Mouse (Mus musculus) midbrain, embryonic 14.5 days (tissue): Measurements from ENCODE around the gene Cdkal1. TPM values are rescaled to one million over a fixed set of nuclear protein-coding genes. Genes with fewer than 3 reads are reported as not detected.

Source experiments
- ATAC-seq: fragments of 200-750 bp; cut with Nextera tagmentation; 2 replicates; pipeline ENCODE4 v1.8.0; 2017; ENCODE audit warnings: moderate number of reproducible peaks, moderate library complexity; ENCODE audit not compliant: low FRiP score, low TSS enrichment
- DNase-seq: peaks from one replicate; pipeline ENCODE4 v3.0.0-alpha.2; 2015
- H3K27ac ChIP-seq: fragments of 300-500 bp; sonication (generic); replicated peaks from 2 replicates; pipeline ENCODE4 v1.5.1; 2014; ENCODE audit warnings: mild to moderate bottlenecking, low read depth, low read length, moderate library complexity
- H3K27me3 ChIP-seq: fragments of 300-500 bp; sonication (generic); 2 replicates; pipeline ENCODE4 v1.6.1; 2014; ENCODE audit warnings: low read length, control low read depth, mixed read lengths; ENCODE audit not compliant: control insufficient read depth, insufficient read depth
- H3K36me3 ChIP-seq: fragments of 300-500 bp; sonication (generic); 2 replicates; pipeline ENCODE4 v1.6.1; 2014; ENCODE audit warnings: low read length, control low read depth; ENCODE audit not compliant: control insufficient read depth, insufficient read depth
- H3K4me1 ChIP-seq: fragments of 300-500 bp; sonication (generic); 2 replicates; pipeline ENCODE4 v1.6.1; 2014; ENCODE audit warnings: mild to moderate bottlenecking, antibody characterized with exemption, low read length, control low read depth; ENCODE audit not compliant: control insufficient read depth, insufficient read depth
- H3K4me2 ChIP-seq: fragments of 300-500 bp; sonication (generic); 2 replicates; pipeline ENCODE4 v1.6.1; 2014; ENCODE audit warnings: mild to moderate bottlenecking, low read length, moderate library complexity
- H3K4me3 ChIP-seq: fragments of 300-500 bp; sonication (generic); replicated peaks from 2 replicates; pipeline ENCODE4 v1.5.1; 2014; ENCODE audit warnings: low read depth, low read length
- H3K9ac ChIP-seq: fragments of 300-500 bp; sonication (generic); replicated peaks from 2 replicates; pipeline ENCODE4 v1.6.1; 2014; ENCODE audit warnings: mild to moderate bottlenecking, low read length, moderate library complexity
- H3K9me3 ChIP-seq: fragments of 300-500 bp; sonication (generic); 2 replicates; pipeline ENCODE4 v1.6.1; 2016; ENCODE audit warnings: low read length, control low read depth, mixed read lengths; ENCODE audit not compliant: control insufficient read depth
- WGBS: fragments of 180-500 bp; shearing (Covaris S2); extraction: QIAGEN DNeasy Blood & Tissue Kit; methylation state at CpG from one replicate; pipeline ENCODE4 v1.1.7; 2014; 5-methylcytosine and 5-hydroxymethylcytosine counted together
- polyA plus RNA-seq: library from polyadenylated mRNA; unstranded; fragments of >200 nt; fragmentation: Nextera tagmentation; extraction: Ambion mirVana; gene quantifications from 2 replicates; pipeline ENCODE4 v1.2.1, GENCODE M21; 2014

Cdkal1 gene
- polyA plus RNA-seq, 1 experiment from 2014 or later = 23.5 TPM

DNA sequence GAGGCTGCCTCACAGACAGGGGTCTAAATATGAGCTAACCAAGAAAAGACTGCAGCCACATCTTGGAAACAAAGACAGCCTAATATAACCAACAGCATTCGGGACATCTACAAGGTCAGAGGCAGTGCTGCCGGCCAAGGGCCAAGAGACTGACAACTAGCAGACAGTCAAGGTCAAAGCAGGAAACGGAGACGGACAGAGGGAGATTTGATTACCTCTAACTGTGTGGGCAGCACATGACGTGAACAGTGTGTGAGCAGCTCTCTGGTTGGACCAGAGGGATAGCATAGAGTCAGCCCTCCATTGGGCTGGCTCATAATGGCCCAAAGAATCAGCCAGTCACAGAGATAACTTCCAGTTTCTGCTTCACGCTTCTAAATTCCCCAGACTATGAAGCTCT is 655.8 kb downstream of the Cdkal1 start:
- Histone ChIP-seq H3K4me2 (no peak overlapping the region), H3K27me3 (no peaks in the 10 kb centered on the region), H3K4me3 (no peak overlapping the region), H3K4me1 (peaks cover 21% of the 10 kb centered on the region), H3K36me3 (no peaks in the 10 kb centered on the region), H3K27ac (0 out of 2 replicates have a peak overlapping the region, but pooled peaks have one; percentile 3), H3K9me3 (no peaks in the 10 kb centered on the region), H3K9ac (no peak overlapping the region)
- ATAC-seq (no peak), DNase-seq (no peak)
- WGBS = 61% methylated on average over 6 of the region's 6 CpGs

DNA sequence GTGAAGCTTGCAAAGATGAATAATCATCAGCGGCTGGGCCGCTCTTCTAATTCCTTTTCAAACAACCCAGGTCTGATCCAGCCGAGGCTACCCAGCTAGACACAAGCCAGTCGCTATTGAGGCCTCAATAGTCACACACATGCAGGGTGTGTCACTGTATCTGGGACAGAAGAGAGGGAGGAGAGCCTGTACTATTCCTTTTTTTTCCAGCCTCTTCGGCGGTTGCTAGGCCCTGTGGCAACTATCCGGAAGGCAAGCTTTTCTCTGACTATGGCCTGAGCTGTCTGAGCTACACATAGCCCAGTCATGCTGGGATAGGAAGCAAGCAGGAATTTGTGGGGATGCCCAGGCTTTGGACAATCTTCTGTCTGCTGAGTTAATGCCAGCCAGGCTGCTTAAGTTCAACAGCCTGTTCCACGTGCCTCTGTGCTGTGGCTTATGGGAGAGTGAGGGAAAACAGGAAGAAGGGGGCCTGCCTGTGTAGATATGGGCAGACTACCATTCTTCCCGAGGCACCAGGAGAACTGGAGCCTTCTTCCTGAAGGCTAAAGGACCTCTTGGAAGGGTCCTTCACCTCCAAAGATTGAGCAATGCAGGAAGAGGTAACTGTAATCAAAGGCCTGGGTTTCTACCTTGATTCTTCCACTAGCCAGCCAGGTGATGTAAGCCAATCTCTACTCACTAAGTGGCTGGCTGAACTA is 658.5 kb downstream of the Cdkal1 start:
- H3K27ac ChIP-seq = peak overlapping the region; percentile 73
- no peak overlapping the region for H3K4me2 ChIP-seq
- DNase-seq (peak; percentile 53), ATAC-seq (peak; percentile 34; the same call in 1 of the 2 replicates)
- H3K9me3 ChIP-seq = no peaks in the 10 kb centered on the region
- no peaks in the 10 kb centered on the region for H3K27me3 ChIP-seq
- peaks cover 23% of the 10 kb centered on the region for H3K4me1 ChIP-seq
- H3K36me3 ChIP-seq = no peaks in the 10 kb centered on the region
- no peak overlapping the region for H3K9ac ChIP-seq
- 10% methylated on average over 9 of the region's 9 CpGs for WGBS
- H3K4me3 ChIP-seq = no peak overlapping the region

DNA sequence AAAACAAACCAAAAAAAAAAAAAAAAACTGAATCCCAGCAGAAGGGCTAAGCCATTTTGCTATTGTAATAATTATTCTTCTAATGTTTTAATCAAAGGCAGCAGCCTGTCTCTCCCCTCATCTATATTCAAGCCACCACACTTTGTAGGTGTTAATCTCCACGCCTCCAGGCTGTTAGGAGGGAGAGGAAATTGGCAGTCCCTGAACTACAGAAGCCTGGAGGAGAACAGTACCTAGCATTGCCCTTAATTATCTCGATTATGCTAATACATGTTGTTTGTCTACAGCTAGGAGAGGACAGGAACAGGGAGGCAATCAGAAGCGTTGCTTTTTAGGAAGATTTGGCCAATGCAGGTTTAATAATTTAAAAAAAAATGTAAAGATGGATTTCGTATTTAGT is 659.8 kb downstream of the Cdkal1 start:
- WGBS = 20% methylated on average over 4 of the region's 4 CpGs
- no peaks in the 10 kb centered on the region for H3K27me3 ChIP-seq
- H3K4me2 ChIP-seq = peak overlapping the region; percentile 17; the same call in 1 of the 2 replicates
- peak overlapping the region; percentile 79 for H3K27ac ChIP-seq
- H3K9ac ChIP-seq = no peak overlapping the region
- H3K4me3 ChIP-seq = no peak overlapping the region
- peak; percentile 88 for ATAC-seq
- peaks cover 23% of the 10 kb centered on the region for H3K4me1 ChIP-seq
- peak; percentile 83 for DNase-seq
- no peaks in the 10 kb centered on the region for H3K36me3 ChIP-seq
- H3K9me3 ChIP-seq = no peaks in the 10 kb centered on the region

DNA sequence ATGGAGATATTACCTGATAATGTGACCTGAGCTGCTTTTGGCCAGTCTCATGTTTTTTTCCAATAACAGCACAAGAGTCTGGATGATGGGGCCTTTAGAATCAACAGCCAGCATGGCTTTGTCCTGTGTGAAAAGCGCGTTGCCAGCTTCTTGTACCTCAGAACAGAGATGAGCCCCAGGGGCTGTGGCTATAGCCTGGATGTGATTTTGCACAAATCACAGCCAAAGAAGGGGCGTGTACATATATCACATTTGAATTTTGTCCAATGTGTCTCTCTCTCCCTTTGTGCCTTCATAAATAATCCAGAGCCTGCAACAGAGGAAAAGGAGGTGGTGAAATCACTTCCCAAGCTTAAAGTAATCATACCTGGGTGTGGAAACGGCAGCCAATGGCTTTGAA is 660.5 kb downstream of the Cdkal1 start:
- peak; percentile 71 for DNase-seq
- ATAC-seq = peak; percentile 66; the same call in 1 of the 2 replicates
- H3K36me3 ChIP-seq = no peaks in the 10 kb centered on the region
- H3K27ac ChIP-seq = peak overlapping the region; percentile 79
- H3K4me3 ChIP-seq = no peak overlapping the region
- H3K4me1 ChIP-seq = peaks cover 23% of the 10 kb centered on the region
- H3K4me2 ChIP-seq = peak overlapping the region; percentile 11
- H3K27me3 ChIP-seq = no peaks in the 10 kb centered on the region
- WGBS = 23% methylated on average over 4 of the region's 4 CpGs
- H3K9ac ChIP-seq = no peak overlapping the region; the same call in 1 of the 2 replicates
- H3K9me3 ChIP-seq = no peaks in the 10 kb centered on the region

DNA sequence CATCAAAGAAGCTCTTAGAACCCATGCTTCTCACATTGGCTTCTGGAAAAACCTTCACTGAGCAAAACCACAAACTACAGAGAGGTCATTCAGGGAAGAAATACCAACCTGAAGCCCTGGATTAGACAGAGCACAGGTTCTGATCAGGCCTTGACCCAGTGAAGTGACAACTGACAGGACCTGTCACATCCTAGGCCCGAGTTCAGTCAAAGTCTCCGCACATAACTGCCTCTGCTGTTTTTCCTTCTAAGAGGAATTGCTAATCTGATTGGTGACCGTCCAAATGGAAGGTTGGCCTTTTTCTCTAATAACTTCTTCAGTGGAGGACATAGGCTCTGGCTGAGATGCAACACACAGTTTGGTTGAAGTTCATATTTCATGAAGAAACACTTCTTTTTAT is 662.8 kb downstream of the Cdkal1 start:
- no peak overlapping the region for H3K4me2 ChIP-seq
- H3K9me3 ChIP-seq = no peaks in the 10 kb centered on the region
- no peaks in the 10 kb centered on the region for H3K36me3 ChIP-seq
- H3K4me3 ChIP-seq = no peak overlapping the region
- no peaks in the 10 kb centered on the region for H3K27me3 ChIP-seq
- no peak overlapping the region for H3K27ac ChIP-seq
- WGBS = 93% methylated on average over 3 of the region's 3 CpGs
- DNase-seq = no peak
- ATAC-seq = no peak
- no peak overlapping the region for H3K9ac ChIP-seq
- H3K4me1 ChIP-seq = peaks cover 23% of the 10 kb centered on the region

DNA sequence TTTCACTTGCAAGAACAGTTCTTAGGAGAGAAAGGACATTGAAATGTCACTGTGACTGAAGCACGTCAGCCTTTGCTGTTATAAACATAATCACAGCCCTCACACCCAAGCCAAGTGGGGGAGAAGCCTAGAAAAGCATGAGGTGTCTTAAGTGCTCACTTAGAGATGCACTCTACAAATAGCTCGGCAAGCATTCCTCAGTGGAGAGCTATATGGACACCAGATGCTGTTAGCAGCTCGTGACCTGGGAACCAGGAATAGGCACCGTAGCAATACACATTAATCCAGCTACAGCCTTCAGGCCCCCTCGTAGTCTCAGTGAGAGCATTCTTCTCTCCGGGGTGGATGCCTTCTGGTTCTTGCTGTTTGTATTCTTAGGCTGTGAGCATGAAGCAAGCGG is 664.9 kb downstream of the Cdkal1 start:
- Histone ChIP-seq H3K27ac (no peak overlapping the region), H3K4me1 (peaks cover 9% of the 10 kb centered on the region), H3K4me3 (no peak overlapping the region), H3K9ac (no peak overlapping the region), H3K9me3 (no peaks in the 10 kb centered on the region), H3K36me3 (no peaks in the 10 kb centered on the region), H3K27me3 (no peaks in the 10 kb centered on the region), H3K4me2 (no peak overlapping the region)
- 86% methylated on average over 7 of the region's 7 CpGs for WGBS
- DNase-seq (no peak), ATAC-seq (no peak)

DNA sequence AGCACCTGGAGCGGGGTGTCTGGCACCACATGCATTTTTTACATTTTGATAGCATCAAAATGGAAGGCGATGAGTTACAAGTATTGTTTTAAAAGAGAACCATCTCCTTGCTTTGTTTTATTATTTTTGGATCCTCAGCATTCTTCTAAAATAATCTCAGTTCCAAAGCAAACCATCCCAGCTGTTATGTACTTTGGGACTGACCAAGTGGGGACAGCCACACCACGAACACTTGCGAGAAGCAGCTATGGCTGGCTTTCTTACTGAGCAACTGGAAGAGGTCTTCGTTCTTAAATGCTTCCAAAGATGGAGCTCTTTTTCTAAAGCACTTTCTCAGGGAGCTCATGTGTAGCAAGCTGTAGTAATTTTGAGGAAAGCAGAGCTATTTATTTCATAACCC is 668.7 kb downstream of the Cdkal1 start:
- 95% methylated on average over 5 of the region's 5 CpGs for WGBS

DNA sequence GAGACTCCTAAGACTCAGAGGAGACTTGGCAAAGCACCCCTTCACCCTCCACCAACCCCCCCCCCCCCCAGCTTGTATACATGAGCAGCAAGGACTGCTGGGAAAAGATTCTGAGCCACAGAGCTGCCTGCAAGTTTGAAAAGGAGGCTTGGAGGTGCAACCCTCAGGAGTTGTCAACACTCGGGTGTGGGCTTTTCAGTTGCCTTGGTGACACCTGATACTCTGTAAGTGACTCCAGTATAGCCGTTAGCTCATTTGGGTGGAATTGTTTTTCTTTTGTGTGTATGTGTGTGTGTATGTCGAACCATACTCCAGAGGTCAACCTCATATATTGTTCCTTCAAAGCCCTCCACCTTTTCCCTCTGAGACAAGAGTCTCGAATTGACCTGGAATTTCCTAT is 669.9 kb downstream of the Cdkal1 start:
- no peaks in the 10 kb centered on the region for H3K4me1 ChIP-seq
- no peak for ATAC-seq
- WGBS = 74% methylated on average over 4 of the region's 4 CpGs

More for the DNA sequence above, 668.7 kb downstream of the Cdkal1 start:
- Histone ChIP-seq H3K36me3 (no peaks in the 10 kb centered on the region), H3K4me2 (no peak overlapping the region), H3K4me1 (no peaks in the 10 kb centered on the region), H3K27ac (no peak overlapping the region), H3K9me3 (no peaks in the 10 kb centered on the region), H3K9ac (no peak overlapping the region), H3K4me3 (no peak overlapping the region), H3K27me3 (no peaks in the 10 kb centered on the region)
- no peak for DNase-seq
- no peak for ATAC-seq

DNA sequence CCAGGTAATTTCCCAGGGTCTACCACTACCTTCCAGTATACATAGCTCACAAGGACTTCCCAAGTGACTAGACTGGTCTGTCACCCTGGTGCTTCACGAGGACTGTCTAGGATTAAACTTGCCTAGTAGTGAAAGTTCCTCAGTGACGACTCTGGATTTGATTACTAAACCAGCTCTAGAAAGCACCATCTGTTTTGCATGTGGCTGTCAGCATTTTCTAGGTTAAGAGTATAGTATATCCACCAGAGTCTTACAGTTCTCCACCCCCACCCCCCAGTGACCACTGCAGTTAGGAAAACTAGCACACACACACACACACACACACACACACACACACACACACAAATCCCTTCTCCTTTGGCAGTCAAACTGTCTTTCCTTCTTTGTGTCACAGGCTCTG is 670.9 kb downstream of the Cdkal1 start:
- no peaks in the 10 kb centered on the region for H3K27me3 ChIP-seq
- no peaks in the 10 kb centered on the region for H3K4me1 ChIP-seq
- no peak for ATAC-seq
- no peak for DNase-seq
- no peak overlapping the region for H3K9ac ChIP-seq
- 88% methylated on average over 2 of the region's 2 CpGs for WGBS
- H3K4me2 ChIP-seq = no peak overlapping the region
- no peak overlapping the region for H3K4me3 ChIP-seq
- H3K27ac ChIP-seq = no peak overlapping the region
- no peaks in the 10 kb centered on the region for H3K9me3 ChIP-seq
- H3K36me3 ChIP-seq = no peaks in the 10 kb centered on the region

More for the DNA sequence above, 669.9 kb downstream of the Cdkal1 start:
- Histone ChIP-seq H3K27me3 (no peaks in the 10 kb centered on the region), H3K27ac (no peak overlapping the region), H3K9me3 (no peaks in the 10 kb centered on the region), H3K9ac (no peak overlapping the region), H3K36me3 (no peaks in the 10 kb centered on the region), H3K4me3 (no peak overlapping the region), H3K4me2 (no peak overlapping the region)
- no peak for DNase-seq
